Mouse (Mus musculus) stomach, postnatal 0 days (tissue): ENCODE measurements around the gene Yjefn3. TPM values are rescaled to one million over a fixed set of nuclear protein-coding genes. Genes with fewer than 3 reads are reported as not detected.
A peak's percentile ranks its signal among the peaks of the same experiment; 100 is the strongest.

Experiments used
- ATAC-seq: fragments of 200-750 bp; cut with Nextera tagmentation; 2 replicates; pipeline ENCODE4 v1.8.0; 2017; ENCODE audit not compliant: low FRiP score, low TSS enrichment
- DNase-seq: peaks from one replicate; pipeline ENCODE4 v3.0.0-alpha.2; 2016; ENCODE audit warnings: low spot score
- H3K27ac ChIP-seq: fragments of 300-500 bp; sonication (generic); replicated peaks from 2 replicates; pipeline ENCODE4 v1.5.1; 2014; ENCODE audit warnings: mild to moderate bottlenecking, control low read depth
- H3K27me3 ChIP-seq: fragments of 300-500 bp; sonication (generic); 2 replicates; pipeline ENCODE4 v1.6.1; 2014; ENCODE audit warnings: low read length; ENCODE audit not compliant: control insufficient read depth, insufficient read depth
- H3K36me3 ChIP-seq: fragments of 300-500 bp; sonication (generic); 2 replicates; pipeline ENCODE4 v1.6.1; 2014; ENCODE audit warnings: low read length, mixed read lengths; ENCODE audit not compliant: control insufficient read depth, insufficient read depth
- H3K4me1 ChIP-seq: fragments of 300-500 bp; sonication (generic); replicated peaks from 2 replicates; pipeline ENCODE4 v1.6.1; 2014; ENCODE audit warnings: antibody characterized with exemption; ENCODE audit not compliant: control insufficient read depth, insufficient read depth
- H3K4me2 ChIP-seq: fragments of 300-500 bp; sonication (generic); replicated peaks from 2 replicates; pipeline ENCODE4 v1.6.1; 2014; ENCODE audit warnings: low read depth, mild to moderate bottlenecking, control low read depth, moderate library complexity
- H3K4me3 ChIP-seq: fragments of 300-500 bp; sonication (generic); 2 replicates; pipeline ENCODE4 v1.5.1; 2014; ENCODE audit warnings: low read depth, low read length, control low read depth
- H3K9ac ChIP-seq: fragments of 300-500 bp; sonication (generic); 2 replicates; pipeline ENCODE4 v1.6.1; 2014; ENCODE audit warnings: mild to moderate bottlenecking, low read length, control low read depth, mixed read lengths
- H3K9me3 ChIP-seq: fragments of 300-500 bp; sonication (generic); 2 replicates; pipeline ENCODE4 v1.6.1; 2016; ENCODE audit warnings: low read length; ENCODE audit not compliant: control insufficient read depth
- CTCF ChIP-seq: IDR thresholded peaks from 2 replicates; pipeline ENCODE4 v1.5.1; 2016; ENCODE audit warnings: antibody characterized with exemption, low read depth, mild to moderate bottlenecking, moderate library complexity
- EP300 ChIP-seq: optimal IDR thresholded peaks from 2 replicates; pipeline ENCODE3; 2016; ENCODE audit warnings: antibody characterized with exemption
- WGBS: fragments of 180-500 bp; shearing (Covaris S2); extraction: QIAGEN DNeasy Blood & Tissue Kit; methylation state at CpG from one replicate; pipeline ENCODE4 v1.1.7; 2014; 5-methylcytosine and 5-hydroxymethylcytosine counted together
- polyA plus RNA-seq: library from polyadenylated mRNA; unstranded; fragments of >200 nt; fragmentation: Nextera tagmentation; extraction: Ambion mirVana; gene quantifications from 2 replicates; pipeline ENCODE4 v1.2.1, GENCODE M21; 2015

Yjefn3 gene
- polyA plus RNA-seq, 1 experiment from 2014 or later = 1.6 TPM

- ATAC-seq = peak; percentile 25
Observed at GRCm38 (mm10) chr8:69888244-69888866, 14.2 kb downstream of the Yjefn3 start.

GRCm38 (mm10) chr8:69887289-69888243 is 14.9 kb downstream of the Yjefn3 start, which contains the start of gene Cilp2:
Gene Cilp2 (minus strand): TSS chr8:69887687.
- DNase-seq = no peak
- Histone ChIP-seq H3K27ac (no peak within 1 kb of the TSS), H3K4me3 (peak within 1 kb of the TSS; percentile 30), H3K27me3 (peaks cover 34% of the 10 kb centered on the region), H3K9me3 (no peaks in the 10 kb centered on the region), H3K4me1 (no peaks in the 10 kb centered on the region), H3K9ac (0 out of 2 replicates have a peak within 1 kb of the TSS, but pooled peaks have one; percentile 4), H3K36me3 (no peaks in the 10 kb centered on the region; the same call in 1 of the 2 replicates), H3K4me2 (peak within 1 kb of the TSS; percentile 52)
- peak; percentile 19; the same call in 1 of the 2 replicates for ATAC-seq
- TF ChIP-seq EP300 (no peak), CTCF (no peak)
- under 1% methylated on average over 59 of the region's 60 CpGs for WGBS

More at GRCm38 (mm10) chr8:69888244-69888866, 14.2 kb downstream of the Yjefn3 start:
- no peak for TF ChIP-seq CTCF
- no peak for TF ChIP-seq EP300
- Histone ChIP-seq H3K4me3 (peak overlapping the region; percentile 30), H3K27ac (no peak overlapping the region), H3K27me3 (peaks cover 27% of the 10 kb centered on the region), H3K36me3 (no peaks in the 10 kb centered on the region; the same call in 1 of the 2 replicates), H3K9me3 (no peaks in the 10 kb centered on the region), H3K4me1 (no peaks in the 10 kb centered on the region), H3K9ac (no peak overlapping the region; the same call in 1 of the 2 replicates), H3K4me2 (peak overlapping the region; percentile 52)
- DNase-seq = no peak
- WGBS = 6% methylated on average over 24 of the region's 24 CpGs

GRCm38 (mm10) chr8:69884141-69884540 is 18.4 kb downstream of the Yjefn3 start:
- ATAC-seq (no peak), DNase-seq (no peak)
- no peaks in the 10 kb centered on the region for H3K9me3 ChIP-seq
- peaks cover 41% of the 10 kb centered on the region for H3K27me3 ChIP-seq
- no peak overlapping the region for H3K9ac ChIP-seq
- WGBS = 58% methylated on average over 13 of the region's 13 CpGs
- H3K4me3 ChIP-seq = no peak overlapping the region
- H3K36me3 ChIP-seq = no peaks in the 10 kb centered on the region
- no peak overlapping the region for H3K27ac ChIP-seq
- H3K4me1 ChIP-seq = no peaks in the 10 kb centered on the region
- no peak overlapping the region for H3K4me2 ChIP-seq
- TF ChIP-seq EP300 (no peak), CTCF (no peak)

GRCm38 (mm10) chr8:69882833-69883600 is 19.5 kb downstream of the Yjefn3 start:
- Histone ChIP-seq H3K4me3 (peak overlapping the region; percentile 39; the same call in 1 of the 2 replicates), H3K27me3 (peaks cover 41% of the 10 kb centered on the region), H3K4me1 (no peaks in the 10 kb centered on the region), H3K27ac (no peak overlapping the region), H3K36me3 (no peaks in the 10 kb centered on the region), H3K9me3 (no peaks in the 10 kb centered on the region), H3K4me2 (no peak overlapping the region), H3K9ac (no peak overlapping the region)
- no peak for ATAC-seq
- TF ChIP-seq EP300 = no peak
- DNase-seq = no peak
- 17% methylated on average over 47 of the region's 52 CpGs for WGBS

GRCm38 (mm10) chr8:69882021-69882756 is 20.3 kb downstream of the Yjefn3 start:
- TF ChIP-seq CTCF (no peak), EP300 (no peak)
- DNase-seq = peak; percentile 66
- peak; percentile 56 for ATAC-seq
- Histone ChIP-seq H3K4me3 (peak overlapping the region; percentile 39), H3K9me3 (no peaks in the 10 kb centered on the region), H3K27me3 (peaks cover 35% of the 10 kb centered on the region), H3K27ac (no peak overlapping the region), H3K36me3 (no peaks in the 10 kb centered on the region), H3K9ac (no peak overlapping the region), H3K4me1 (no peaks in the 10 kb centered on the region), H3K4me2 (peak overlapping the region; percentile 55)
- WGBS = 4% methylated on average over 63 of the region's 103 CpGs
